Mouse (Mus musculus) forebrain, embryonic 12.5 days (tissue): ENCODE measurements around the gene Gm3417. TPM values are rescaled to one million over a fixed set of nuclear protein-coding genes. Genes with fewer than 3 reads are reported as not detected.
A peak's percentile ranks its signal among the peaks of the same experiment; 100 is the strongest.
"Not testable (repeated sequence)": the region's sequence is repeated elsewhere in the genome, so short reads cannot be mapped to it uniquely, and the experiment has no call there.

Source experiments
- ATAC-seq: fragments of 200-750 bp; cut with Nextera tagmentation; 2 replicates; pipeline ENCODE4 v1.8.0; 2017; ENCODE audit warnings: moderate TSS enrichment; ENCODE audit not compliant: low FRiP score
- H3K27ac ChIP-seq: fragments of 300-500 bp; sonication (generic); 2 replicates; pipeline ENCODE4 v1.5.1; 2016; ENCODE audit warnings: mild to moderate bottlenecking
- H3K27me3 ChIP-seq: fragments of 300-500 bp; sonication (generic); 2 replicates; pipeline ENCODE4 v1.6.1; 2016; ENCODE audit warnings: mild to moderate bottlenecking
- H3K36me3 ChIP-seq: fragments of 300-500 bp; sonication (generic); replicated peaks from 2 replicates; pipeline ENCODE4 v1.6.1; 2016; ENCODE audit warnings: mild to moderate bottlenecking
- H3K4me1 ChIP-seq: fragments of 300-500 bp; sonication (generic); 2 replicates; pipeline ENCODE4 v1.6.1; 2016
- H3K4me2 ChIP-seq: fragments of 300-500 bp; sonication (generic); 2 replicates; pipeline ENCODE4 v1.6.1; 2016; ENCODE audit warnings: mild to moderate bottlenecking, moderate library complexity
- H3K4me3 ChIP-seq: fragments of 300-500 bp; sonication (generic); replicated peaks from 2 replicates; pipeline ENCODE4 v1.5.1; 2016; ENCODE audit warnings: mild to moderate bottlenecking
- H3K9ac ChIP-seq: fragments of 300-500 bp; sonication (generic); 2 replicates; pipeline ENCODE4 v1.6.1; 2016; ENCODE audit warnings: mild to moderate bottlenecking
- H3K9me3 ChIP-seq: fragments of 300-500 bp; sonication (generic); 2 replicates; pipeline ENCODE4 v1.6.1; 2016
- WGBS: fragments of 180-500 bp; shearing (Covaris S2); methylation state at CpG from one replicate; pipeline ENCODE4 v1.1.7; 2016; 5-methylcytosine and 5-hydroxymethylcytosine counted together
- polyA plus RNA-seq: library from polyadenylated mRNA; unstranded; fragments of >200 nt; fragmentation: Nextera tagmentation; extraction: Ambion mirVana; gene quantifications from 2 replicates; pipeline ENCODE4 v1.2.1, GENCODE M21; 2016

The Gm3417 gene
- polyA plus RNA-seq, result 0.60 and 0.78 TPM in 2 replicates

DNA sequence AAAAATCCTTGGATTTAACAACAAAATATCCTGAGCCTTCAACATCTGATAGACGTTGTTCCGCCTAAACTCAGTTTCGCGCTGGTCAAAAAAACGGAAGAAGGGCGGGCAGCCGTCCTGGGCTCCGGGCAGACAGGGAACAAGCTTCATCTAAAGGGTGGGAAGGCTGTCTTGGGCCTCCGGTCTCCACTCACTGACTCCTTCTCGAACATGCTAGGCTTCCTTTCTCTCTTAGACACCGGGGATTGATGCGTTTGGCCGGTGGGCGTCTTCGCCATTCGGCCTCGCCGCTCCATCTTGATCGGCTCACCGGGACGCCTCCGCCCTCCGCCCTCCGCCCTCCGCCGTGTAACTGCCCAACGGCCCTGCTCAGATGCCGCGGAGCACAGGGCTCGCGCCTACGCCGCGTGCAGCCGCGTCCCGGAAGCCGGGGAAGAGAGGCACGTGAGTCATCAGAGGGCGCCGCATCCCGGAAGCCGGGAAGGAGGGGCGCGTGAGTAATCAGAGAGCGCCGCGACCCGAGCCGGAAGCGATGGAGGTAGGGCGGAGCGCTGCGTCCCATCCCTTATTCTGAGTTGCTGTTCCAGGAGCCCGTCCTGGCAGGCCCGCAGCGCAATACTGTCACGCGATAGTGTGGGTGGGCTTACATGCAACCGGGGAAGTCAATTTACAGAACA, at the start of gene Gm3417, which contains the start of gene 9030025P20Rik:
TSS of gene Gm3417 (minus strand) at position 429 of the 677 bp plus-strand sequence.
TSS of gene 9030025P20Rik (plus strand) at position 107 of the 677 bp plus-strand sequence.
- H3K4me3 ChIP-seq, result 0 out of 2 replicates have a peak within 1 kb of the TSS, but pooled peaks have one; percentile 19
- peak; percentile 98 for ATAC-seq
- not testable (repeated sequence) for H3K4me2 ChIP-seq, H3K9me3 ChIP-seq, H3K9ac ChIP-seq, H3K27me3 ChIP-seq, H3K36me3 ChIP-seq, H3K27ac ChIP-seq, H3K4me1 ChIP-seq
- WGBS, result no CpG with 5 or more reads among the region's 60 CpGs

DNA sequence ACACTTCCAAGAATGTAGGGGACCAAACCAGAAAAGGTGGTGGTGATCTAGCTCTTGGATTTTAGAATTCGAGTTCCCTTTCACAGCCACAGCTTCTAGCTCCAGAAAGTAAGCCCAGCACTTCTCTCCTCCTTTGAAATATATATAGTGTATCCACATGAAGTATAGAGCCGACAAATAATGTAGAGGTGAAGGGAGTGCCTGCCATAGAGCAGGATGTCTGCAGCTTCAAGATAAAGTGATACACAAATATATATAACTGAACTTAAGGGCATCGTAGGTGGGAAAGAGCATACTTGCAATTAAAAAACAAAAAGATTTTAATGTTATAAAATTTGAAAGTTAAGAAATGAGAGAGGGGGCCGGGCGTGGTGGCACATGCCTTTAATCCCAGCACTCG, 46.9 kb upstream of the Gm3417 start:
- H3K4me2 ChIP-seq, H3K9ac ChIP-seq, ATAC-seq, H3K9me3 ChIP-seq, H3K27me3 ChIP-seq, H3K27ac ChIP-seq, H3K36me3 ChIP-seq, H3K4me1 ChIP-seq, H3K4me3 ChIP-seq: not testable (repeated sequence)
- no CpG with 5 or more reads among the region's 6 CpGs for WGBS

DNA sequence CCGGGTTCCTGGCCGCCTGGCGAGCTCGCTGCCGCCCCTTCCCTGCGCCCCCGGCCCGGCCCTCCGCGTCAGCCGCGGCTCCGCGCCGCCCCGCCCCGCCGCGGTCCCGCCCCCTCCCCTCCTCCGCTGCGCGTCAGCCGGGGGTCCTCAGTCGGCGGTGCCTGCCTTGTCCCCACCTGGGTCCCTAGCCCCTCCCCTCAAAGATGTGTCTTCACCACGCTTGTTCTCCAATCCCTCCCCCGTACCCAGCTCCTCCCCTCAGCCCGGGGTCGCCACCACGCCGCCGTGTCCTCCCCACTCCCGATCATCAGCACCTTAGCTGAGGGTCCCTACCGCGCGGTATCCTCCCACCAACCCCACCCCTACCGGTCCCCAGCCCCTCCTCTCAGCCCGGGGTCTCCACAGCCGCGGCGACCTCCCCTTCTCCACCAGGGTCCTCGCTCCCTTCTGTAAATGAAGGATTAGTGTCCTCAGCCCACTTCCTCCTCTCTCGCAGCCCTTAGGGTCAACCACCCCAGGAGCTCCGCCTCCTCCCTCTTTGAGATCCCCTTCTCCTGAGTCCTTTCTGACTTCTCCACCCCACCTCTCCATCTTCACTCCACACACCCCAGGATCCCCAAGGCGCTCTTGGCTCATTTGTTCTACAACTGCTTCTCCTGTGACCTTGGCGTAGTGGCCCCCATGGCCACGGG, 46.1 kb upstream of the Gm3417 start:
- WGBS, result no CpG with 5 or more reads among the region's 48 CpGs
- not testable (repeated sequence) for H3K9ac ChIP-seq, H3K36me3 ChIP-seq, H3K9me3 ChIP-seq, H3K4me2 ChIP-seq, H3K27me3 ChIP-seq, H3K4me3 ChIP-seq, H3K4me1 ChIP-seq, H3K27ac ChIP-seq
- peak; percentile 95 for ATAC-seq

DNA sequence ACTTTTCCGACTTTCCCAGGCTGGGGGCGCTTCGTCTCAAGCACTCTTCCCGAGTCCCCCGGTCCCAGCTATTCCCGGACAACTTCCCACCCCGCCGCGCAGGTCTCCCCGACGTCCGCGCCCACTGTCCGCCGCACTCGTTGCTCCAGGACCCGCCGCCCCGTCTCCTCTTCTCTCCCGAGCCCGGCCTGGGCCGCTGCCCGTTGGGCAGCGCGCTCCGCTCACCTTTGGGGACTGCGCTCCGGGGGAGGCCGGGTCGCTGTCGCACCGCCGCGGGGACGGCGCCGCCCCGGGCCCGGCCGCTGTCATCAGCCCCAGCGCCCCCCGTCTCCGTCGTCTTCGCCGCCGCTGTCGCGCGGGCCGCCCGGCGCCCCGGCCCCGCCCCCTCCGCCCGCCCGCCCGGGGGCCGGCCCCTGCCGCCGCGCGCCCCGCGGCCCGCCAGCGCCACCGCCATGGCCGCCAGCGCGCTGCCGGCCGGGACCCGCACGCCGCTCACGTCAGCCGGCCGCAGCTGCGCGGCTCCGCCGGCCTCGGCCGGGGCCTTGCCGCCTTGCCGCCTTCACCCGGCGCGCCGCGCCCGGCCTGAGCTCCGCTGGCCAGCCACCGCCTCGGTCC, 45.4 kb upstream of the Gm3417 start:
- ATAC-seq, result peak; percentile 85
- WGBS, result no CpG with 5 or more reads among the region's 97 CpGs
- not testable (repeated sequence) for H3K4me2 ChIP-seq, H3K27me3 ChIP-seq, H3K36me3 ChIP-seq, H3K4me3 ChIP-seq, H3K4me1 ChIP-seq, H3K9ac ChIP-seq, H3K9me3 ChIP-seq, H3K27ac ChIP-seq

DNA sequence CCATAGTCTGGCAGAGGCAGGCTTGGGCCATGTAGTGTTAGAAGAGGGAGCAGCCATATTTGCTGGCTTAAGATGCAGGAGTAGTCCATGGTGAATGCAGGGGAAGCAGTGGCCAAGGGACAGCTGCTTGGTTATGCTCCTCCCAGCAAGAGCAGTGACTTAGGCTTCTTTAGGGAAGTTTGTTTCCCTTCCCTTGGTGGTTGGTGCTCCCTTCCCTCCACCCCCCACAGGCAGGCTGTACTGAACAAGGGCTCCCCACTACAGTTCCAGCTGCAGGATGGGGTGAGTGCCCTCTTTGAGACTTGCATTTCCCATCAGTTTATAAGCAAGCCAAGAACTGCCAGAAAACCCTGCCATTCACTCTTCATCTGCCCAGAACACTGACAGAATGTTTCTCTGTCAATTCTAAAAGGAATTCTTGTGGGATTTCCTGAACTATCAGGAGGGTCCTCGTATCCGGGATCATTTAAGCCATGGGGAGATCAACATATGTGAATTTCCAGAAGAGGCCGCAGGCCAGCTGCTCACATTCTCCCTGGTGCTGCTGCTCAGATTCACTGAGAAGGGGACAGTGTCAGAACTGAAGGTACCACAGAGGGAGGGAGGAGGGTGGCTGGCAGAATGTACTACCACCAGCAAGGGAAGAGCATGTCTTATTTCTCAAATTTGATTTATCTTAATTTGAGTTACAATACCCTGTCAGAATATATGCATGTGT, 43.1 kb upstream of the Gm3417 start:
- not testable (repeated sequence) for ATAC-seq, H3K4me3 ChIP-seq, H3K36me3 ChIP-seq, H3K4me2 ChIP-seq, H3K27ac ChIP-seq, H3K9me3 ChIP-seq, H3K27me3 ChIP-seq, H3K4me1 ChIP-seq, H3K9ac ChIP-seq
- 79% methylated on average over 3 of the region's 3 CpGs for WGBS

DNA sequence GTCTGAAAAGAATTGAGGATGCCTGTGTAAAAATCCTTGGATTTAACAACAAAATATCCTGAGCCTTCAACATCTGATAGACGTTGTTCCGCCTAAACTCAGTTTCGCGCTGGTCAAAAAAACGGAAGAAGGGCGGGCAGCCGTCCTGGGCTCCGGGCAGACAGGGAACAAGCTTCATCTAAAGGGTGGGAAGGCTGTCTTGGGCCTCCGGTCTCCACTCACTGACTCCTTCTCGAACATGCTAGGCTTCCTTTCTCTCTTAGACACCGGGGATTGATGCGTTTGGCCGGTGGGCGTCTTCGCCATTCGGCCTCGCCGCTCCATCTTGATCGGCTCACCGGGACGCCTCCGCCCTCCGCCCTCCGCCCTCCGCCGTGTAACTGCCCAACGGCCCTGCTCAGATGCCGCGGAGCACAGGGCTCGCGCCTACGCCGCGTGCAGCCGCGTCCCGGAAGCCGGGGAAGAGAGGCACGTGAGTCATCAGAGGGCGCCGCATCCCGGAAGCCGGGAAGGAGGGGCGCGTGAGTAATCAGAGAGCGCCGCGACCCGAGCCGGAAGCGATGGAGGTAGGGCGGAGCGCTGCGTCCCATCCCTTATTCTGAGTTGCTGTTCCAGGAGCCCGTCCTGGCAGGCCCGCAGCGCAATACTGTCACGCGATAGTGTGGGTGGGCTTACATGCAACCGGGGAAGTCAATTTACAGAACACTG, 31.3 kb upstream of the Gm3417 start, which contains the start of gene Gm3435:
TSS of gene Gm3435 (plus strand) at position 471 of the 708 bp plus-strand sequence.
- not testable (repeated sequence) for H3K36me3 ChIP-seq, H3K4me2 ChIP-seq, H3K27me3 ChIP-seq, H3K4me1 ChIP-seq, H3K9ac ChIP-seq, H3K9me3 ChIP-seq, H3K4me3 ChIP-seq, H3K27ac ChIP-seq
- no CpG with 5 or more reads among the region's 60 CpGs for WGBS
- peak; percentile 97 for ATAC-seq

DNA sequence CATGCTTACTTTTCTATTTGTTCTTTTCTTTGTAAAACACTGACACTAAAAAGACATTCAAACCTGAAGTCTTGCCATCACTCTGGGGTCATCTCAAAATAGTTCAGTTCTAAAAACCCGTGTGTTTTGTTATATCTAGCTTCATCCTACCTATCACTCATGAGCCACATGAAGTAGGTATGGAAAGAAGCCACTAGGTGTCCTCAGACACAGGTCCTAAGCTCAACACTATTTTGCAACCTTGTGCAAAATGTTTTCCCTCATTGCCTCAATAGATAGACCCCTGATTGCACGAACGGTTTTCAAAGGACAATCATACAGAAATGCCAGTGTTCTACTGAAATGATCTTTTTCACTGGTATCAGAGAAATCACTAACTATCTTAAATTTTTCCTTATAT, 30.5 kb upstream of the Gm3417 start:
- WGBS, result no CpG with 5 or more reads among the region's 3 CpGs
- not testable (repeated sequence) for H3K9ac ChIP-seq, ATAC-seq, H3K27me3 ChIP-seq, H3K9me3 ChIP-seq, H3K27ac ChIP-seq, H3K4me2 ChIP-seq, H3K4me1 ChIP-seq, H3K36me3 ChIP-seq, H3K4me3 ChIP-seq

DNA sequence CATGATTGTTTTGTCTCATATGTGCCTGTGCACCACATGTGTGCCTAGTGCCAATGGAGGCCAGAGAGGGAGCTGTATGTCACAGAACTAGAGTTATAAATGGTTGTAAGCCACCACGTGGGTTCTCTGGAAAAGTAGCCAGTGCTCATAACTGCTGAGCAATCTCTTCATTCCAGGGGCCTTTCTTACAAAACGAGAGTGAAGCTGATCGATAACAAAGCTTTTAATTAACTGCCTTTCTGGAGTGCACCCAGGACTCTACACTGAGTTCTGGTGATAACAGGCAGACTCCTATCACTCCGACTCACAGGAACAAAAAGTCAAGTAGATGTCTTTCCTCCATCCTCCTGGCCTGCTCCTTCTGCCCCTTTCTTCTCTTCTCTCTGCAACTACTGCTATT, 21.5 kb upstream of the Gm3417 start:
- not testable (repeated sequence) for H3K4me2 ChIP-seq, H3K9ac ChIP-seq, H3K9me3 ChIP-seq, H3K4me1 ChIP-seq, H3K27ac ChIP-seq, H3K36me3 ChIP-seq, H3K27me3 ChIP-seq, ATAC-seq, H3K4me3 ChIP-seq
- no CpG with 5 or more reads among the region's 4 CpGs for WGBS

DNA sequence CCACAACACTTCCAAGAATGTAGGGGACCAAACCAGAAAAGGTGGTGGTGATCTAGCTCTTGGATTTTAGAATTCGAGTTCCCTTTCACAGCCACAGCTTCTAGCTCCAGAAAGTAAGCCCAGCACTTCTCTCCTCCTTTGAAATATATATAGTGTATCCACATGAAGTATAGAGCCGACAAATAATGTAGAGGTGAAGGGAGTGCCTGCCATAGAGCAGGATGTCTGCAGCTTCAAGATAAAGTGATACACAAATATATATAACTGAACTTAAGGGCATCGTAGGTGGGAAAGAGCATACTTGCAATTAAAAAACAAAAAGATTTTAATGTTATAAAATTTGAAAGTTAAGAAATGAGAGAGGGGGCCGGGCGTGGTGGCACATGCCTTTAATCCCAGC, 15.6 kb upstream of the Gm3417 start:
- not testable (repeated sequence) for H3K4me3 ChIP-seq, H3K36me3 ChIP-seq, H3K4me1 ChIP-seq, ATAC-seq, H3K9me3 ChIP-seq, H3K9ac ChIP-seq, H3K27me3 ChIP-seq, H3K4me2 ChIP-seq, H3K27ac ChIP-seq
- WGBS, result no CpG with 5 or more reads among the region's 5 CpGs

DNA sequence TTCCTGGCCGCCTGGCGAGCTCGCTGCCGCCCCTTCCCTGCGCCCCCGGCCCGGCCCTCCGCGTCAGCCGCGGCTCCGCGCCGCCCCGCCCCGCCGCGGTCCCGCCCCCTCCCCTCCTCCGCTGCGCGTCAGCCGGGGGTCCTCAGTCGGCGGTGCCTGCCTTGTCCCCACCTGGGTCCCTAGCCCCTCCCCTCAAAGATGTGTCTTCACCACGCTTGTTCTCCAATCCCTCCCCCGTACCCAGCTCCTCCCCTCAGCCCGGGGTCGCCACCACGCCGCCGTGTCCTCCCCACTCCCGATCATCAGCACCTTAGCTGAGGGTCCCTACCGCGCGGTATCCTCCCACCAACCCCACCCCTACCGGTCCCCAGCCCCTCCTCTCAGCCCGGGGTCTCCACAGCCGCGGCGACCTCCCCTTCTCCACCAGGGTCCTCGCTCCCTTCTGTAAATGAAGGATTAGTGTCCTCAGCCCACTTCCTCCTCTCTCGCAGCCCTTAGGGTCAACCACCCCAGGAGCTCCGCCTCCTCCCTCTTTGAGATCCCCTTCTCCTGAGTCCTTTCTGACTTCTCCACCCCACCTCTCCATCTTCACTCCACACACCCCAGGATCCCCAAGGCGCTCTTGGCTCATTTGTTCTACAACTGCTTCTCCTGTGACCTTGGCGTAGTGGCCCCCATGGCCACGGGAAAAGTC, 14.7 kb upstream of the Gm3417 start:
- H3K27me3 ChIP-seq, H3K9me3 ChIP-seq, H3K36me3 ChIP-seq, H3K4me2 ChIP-seq, H3K27ac ChIP-seq, H3K4me3 ChIP-seq, H3K4me1 ChIP-seq, H3K9ac ChIP-seq: not testable (repeated sequence)
- ATAC-seq, result peak; percentile 94
- no CpG with 5 or more reads among the region's 47 CpGs for WGBS

DNA sequence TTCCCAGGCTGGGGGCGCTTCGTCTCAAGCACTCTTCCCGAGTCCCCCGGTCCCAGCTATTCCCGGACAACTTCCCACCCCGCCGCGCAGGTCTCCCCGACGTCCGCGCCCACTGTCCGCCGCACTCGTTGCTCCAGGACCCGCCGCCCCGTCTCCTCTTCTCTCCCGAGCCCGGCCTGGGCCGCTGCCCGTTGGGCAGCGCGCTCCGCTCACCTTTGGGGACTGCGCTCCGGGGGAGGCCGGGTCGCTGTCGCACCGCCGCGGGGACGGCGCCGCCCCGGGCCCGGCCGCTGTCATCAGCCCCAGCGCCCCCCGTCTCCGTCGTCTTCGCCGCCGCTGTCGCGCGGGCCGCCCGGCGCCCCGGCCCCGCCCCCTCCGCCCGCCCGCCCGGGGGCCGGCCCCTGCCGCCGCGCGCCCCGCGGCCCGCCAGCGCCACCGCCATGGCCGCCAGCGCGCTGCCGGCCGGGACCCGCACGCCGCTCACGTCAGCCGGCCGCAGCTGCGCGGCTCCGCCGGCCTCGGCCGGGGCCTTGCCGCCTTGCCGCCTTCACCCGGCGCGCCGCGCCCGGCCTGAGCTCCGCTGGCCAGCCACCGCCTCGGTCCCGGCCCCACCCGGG, 14.0 kb upstream of the Gm3417 start:
- not testable (repeated sequence) for H3K9ac ChIP-seq, H3K4me2 ChIP-seq, H3K4me1 ChIP-seq, H3K9me3 ChIP-seq, H3K27ac ChIP-seq, H3K36me3 ChIP-seq, H3K27me3 ChIP-seq, H3K4me3 ChIP-seq
- peak; percentile 79 for ATAC-seq
- no CpG with 5 or more reads among the region's 98 CpGs for WGBS
